Mouse (Mus musculus): ENCODE results near the gene Ahsg. TPM values are rescaled to one million over a fixed set of nuclear protein-coding genes. Genes with fewer than 3 reads are reported as not detected.

The Ahsg gene
- polyA plus RNA-seq, 1 experiment from 2014 or later, result 32.4 TPM

DNA sequence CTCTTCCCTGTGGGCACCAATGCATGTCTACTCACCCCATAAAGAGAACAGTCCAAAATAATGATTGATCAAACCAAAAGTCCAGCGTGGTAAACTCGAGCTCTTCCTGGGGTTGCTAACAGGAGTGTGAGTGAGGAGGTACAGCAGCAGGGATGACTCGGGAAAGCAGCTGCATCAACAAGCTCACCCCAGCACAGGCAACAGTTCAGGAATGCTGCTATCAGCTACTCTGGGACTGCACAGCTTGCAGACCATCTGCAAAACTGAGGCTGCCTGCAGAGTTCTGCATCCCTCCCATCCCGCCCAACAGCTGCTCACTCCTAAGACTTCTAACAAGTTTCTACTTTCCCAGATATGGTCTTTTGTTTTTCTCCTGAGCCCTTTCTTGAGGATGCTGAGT, 17.7 kb upstream of the Ahsg start:
- WGBS, result 83% methylated on average over 4 of the region's 4 CpGs
- ATAC-seq (replicated peaks; ENCODE audit: low FRiP score), result no peak
- H3K9ac ChIP-seq, result no peak overlapping the region
- H3K27ac ChIP-seq, result no peak overlapping the region
- H3K4me3 ChIP-seq (replicated peaks), result no peak overlapping the region
- H3K4me1 ChIP-seq, result no peaks in the 10 kb centered on the region
- no peaks in the 10 kb centered on the region for H3K27me3 ChIP-seq
- no peaks in the 10 kb centered on the region for H3K9me3 ChIP-seq (replicated peaks)
- no peak overlapping the region for H3K4me2 ChIP-seq
- peaks cover 56% of the 10 kb centered on the region for H3K36me3 ChIP-seq

- Histone ChIP-seq H3K27ac (no peak overlapping the region), H3K9ac (no peak overlapping the region), H3K27me3 (no peaks in the 10 kb centered on the region), H3K4me3 (replicated peaks) (no peak overlapping the region), H3K4me2 (no peak overlapping the region), H3K36me3 (peaks cover 26% of the 10 kb centered on the region), H3K9me3 (replicated peaks) (no peaks in the 10 kb centered on the region), H3K4me1 (peaks cover 8% of the 10 kb centered on the region)
- no peak for ATAC-seq (replicated peaks; ENCODE audit: low FRiP score)
- 51% methylated on average over 9 of the region's 9 CpGs for WGBS
These were observed 14.6 kb upstream of the Ahsg start for GRCm38 (mm10) chr16:22876218-22877043.

DNA sequence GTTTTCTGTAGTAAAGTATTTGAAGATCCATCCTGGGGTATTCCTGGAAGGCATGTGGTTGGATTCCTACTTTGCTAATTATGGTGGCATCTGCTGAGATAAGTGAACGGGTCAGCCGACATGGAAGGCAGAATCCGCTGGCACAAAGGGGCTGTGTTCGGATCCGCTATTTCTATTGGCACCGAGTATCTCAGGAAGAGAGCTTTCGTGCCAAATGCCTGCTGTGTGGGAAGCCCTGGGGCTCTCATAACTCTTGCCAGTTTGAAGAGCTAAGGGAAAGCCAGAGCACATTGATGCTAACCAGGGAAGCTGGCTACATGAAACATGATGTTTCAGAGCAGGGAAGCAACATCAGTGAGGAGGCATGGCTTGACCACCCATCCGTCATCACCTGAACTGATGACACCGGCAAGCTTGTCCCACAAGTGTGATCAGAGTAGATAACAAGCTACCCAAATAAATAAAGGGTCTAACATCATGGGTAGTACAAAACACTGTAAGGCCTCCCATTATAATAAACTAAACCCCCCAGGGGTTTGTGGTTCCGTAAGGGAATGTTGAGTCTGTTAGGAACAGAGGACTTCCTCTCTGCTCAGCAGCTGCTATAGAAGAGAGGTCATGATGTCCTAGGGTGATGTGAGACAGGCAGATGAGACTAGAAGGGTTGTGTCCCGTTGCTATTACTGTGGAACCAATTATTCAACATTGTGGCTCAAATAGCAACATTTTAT, 13.3 kb upstream of the Ahsg start:
- no peaks in the 10 kb centered on the region for H3K9me3 ChIP-seq (replicated peaks)
- no peaks in the 10 kb centered on the region for H3K27me3 ChIP-seq
- H3K4me3 ChIP-seq (replicated peaks), result no peak overlapping the region
- H3K4me2 ChIP-seq, result no peak overlapping the region
- ATAC-seq (replicated peaks; ENCODE audit: low FRiP score), result no peak
- H3K9ac ChIP-seq, result no peak overlapping the region
- H3K36me3 ChIP-seq, result peaks cover 12% of the 10 kb centered on the region
- H3K27ac ChIP-seq, result no peak overlapping the region
- H3K4me1 ChIP-seq, result peaks cover 9% of the 10 kb centered on the region
- WGBS, result 82% methylated on average over 11 of the region's 11 CpGs

- H3K9ac ChIP-seq, result no peak overlapping the region
- no peak overlapping the region for H3K4me2 ChIP-seq
- no peaks in the 10 kb centered on the region for H3K27me3 ChIP-seq
- H3K4me3 ChIP-seq (replicated peaks), result no peak overlapping the region
- H3K36me3 ChIP-seq, result peaks cover 3% of the 10 kb centered on the region; the same call in 1 of the 2 replicates
- H3K27ac ChIP-seq, result no peak overlapping the region
- 75% methylated on average over 7 of the region's 7 CpGs for WGBS
- ATAC-seq (replicated peaks; ENCODE audit: low FRiP score), result no peak
- no peaks in the 10 kb centered on the region for H3K9me3 ChIP-seq (replicated peaks)
- H3K4me1 ChIP-seq, result peaks cover 9% of the 10 kb centered on the region
These were observed 12.4 kb upstream of the Ahsg start for GRCm38 (mm10) chr16:22878716-22879115.

GRCm38 (mm10) chr16:22879945-22880595, 11.0 kb upstream of the Ahsg start:
- Histone ChIP-seq H3K9ac (no peak overlapping the region), H3K4me1 (peaks cover 9% of the 10 kb centered on the region), H3K9me3 (replicated peaks) (no peaks in the 10 kb centered on the region), H3K4me3 (replicated peaks) (no peak overlapping the region), H3K27me3 (no peaks in the 10 kb centered on the region), H3K4me2 (no peak overlapping the region), H3K27ac (no peak overlapping the region), H3K36me3 (no peaks in the 10 kb centered on the region)
- ATAC-seq (replicated peaks; ENCODE audit: low FRiP score), result no peak
- 59% methylated on average over 7 of the region's 7 CpGs for WGBS

- ATAC-seq (replicated peaks; ENCODE audit: low FRiP score), result 0 out of 2 replicates have a peak, but pooled peaks have one; percentile 22
- Histone ChIP-seq H3K4me3 (replicated peaks) (no peak overlapping the region), H3K4me2 (no peak overlapping the region), H3K9ac (no peak overlapping the region), H3K36me3 (no peaks in the 10 kb centered on the region), H3K27me3 (no peaks in the 10 kb centered on the region), H3K4me1 (peaks cover 16% of the 10 kb centered on the region), H3K9me3 (replicated peaks) (no peaks in the 10 kb centered on the region), H3K27ac (peak overlapping the region; percentile 19; the same call in 1 of the 2 replicates)
- 9% methylated on average over 6 of the region's 6 CpGs for WGBS
These were observed 10.2 kb upstream of the Ahsg start for GRCm38 (mm10) chr16:22880900-22881299.

DNA sequence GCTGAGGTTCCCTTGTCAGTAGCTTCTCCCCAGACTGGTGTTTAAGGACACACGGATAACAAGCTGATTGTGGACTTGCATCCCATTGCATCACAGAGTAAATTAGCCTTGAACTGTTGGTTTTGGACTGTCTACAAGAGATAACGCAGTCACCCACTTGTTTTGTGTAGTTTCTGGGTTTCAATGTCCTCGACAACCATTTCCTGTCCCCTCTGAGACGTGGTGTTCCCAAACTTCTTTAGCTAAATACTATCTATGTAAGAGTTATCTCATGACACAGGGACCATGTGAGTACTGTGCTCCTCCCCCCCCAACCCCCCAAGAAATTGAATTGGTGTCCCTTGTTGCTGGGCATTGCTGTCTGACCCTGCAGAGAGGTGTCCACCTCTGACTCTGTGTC, 9.6 kb upstream of the Ahsg start:
- no peak for ATAC-seq (replicated peaks; ENCODE audit: low FRiP score)

DNA sequence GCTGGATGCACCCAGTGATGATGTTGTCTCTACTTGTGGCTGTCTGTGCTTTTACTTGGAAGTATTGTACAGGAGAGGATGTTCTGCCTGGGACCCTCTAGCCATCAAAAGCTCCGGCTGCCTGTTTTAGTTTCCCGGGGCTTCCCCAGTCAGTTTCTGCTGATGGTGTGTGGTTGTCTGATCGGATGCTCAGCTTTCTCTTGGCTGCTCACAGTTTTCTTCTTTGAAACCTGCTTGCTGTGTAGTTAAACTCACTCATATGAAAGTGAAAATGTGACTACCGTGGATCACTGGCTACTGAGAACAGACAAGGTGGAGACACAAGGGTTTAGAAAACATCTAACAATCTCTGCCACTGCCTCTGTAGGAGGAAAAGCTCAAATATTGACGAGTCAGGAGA, 7.6 kb upstream of the Ahsg start:
- Histone ChIP-seq H3K4me3 (replicated peaks) (no peak overlapping the region), H3K27me3 (no peaks in the 10 kb centered on the region), H3K27ac (no peak overlapping the region), H3K4me1 (peaks cover 16% of the 10 kb centered on the region), H3K9ac (no peak overlapping the region), H3K4me2 (no peak overlapping the region), H3K9me3 (replicated peaks) (no peaks in the 10 kb centered on the region), H3K36me3 (no peaks in the 10 kb centered on the region)
- no peak for ATAC-seq (replicated peaks; ENCODE audit: low FRiP score)
- WGBS, result 85% methylated on average over 5 of the region's 5 CpGs

More for the DNA sequence above, 9.6 kb upstream of the Ahsg start:
- no peaks in the 10 kb centered on the region for H3K27me3 ChIP-seq
- no peaks in the 10 kb centered on the region for H3K9me3 ChIP-seq (replicated peaks)
- H3K4me1 ChIP-seq, result peaks cover 16% of the 10 kb centered on the region
- no peak overlapping the region for H3K27ac ChIP-seq
- H3K36me3 ChIP-seq, result no peaks in the 10 kb centered on the region
- no peak overlapping the region for H3K4me3 ChIP-seq (replicated peaks)
- no peak overlapping the region for H3K4me2 ChIP-seq
- no peak overlapping the region for H3K9ac ChIP-seq
- 63% methylated on average over 4 of the region's 4 CpGs for WGBS

GRCm38 (mm10) chr16:22885356-22885755, 5.7 kb upstream of the Ahsg start:
- Histone ChIP-seq H3K27ac (no peak overlapping the region), H3K27me3 (no peaks in the 10 kb centered on the region), H3K36me3 (no peaks in the 10 kb centered on the region), H3K9me3 (replicated peaks) (no peaks in the 10 kb centered on the region), H3K4me1 (peaks cover 16% of the 10 kb centered on the region), H3K4me2 (no peak overlapping the region), H3K4me3 (replicated peaks) (no peak overlapping the region), H3K9ac (no peak overlapping the region)
- WGBS, result 5% methylated on average over 4 of the region's 4 CpGs
- ATAC-seq (replicated peaks; ENCODE audit: low FRiP score), result no peak

GRCm38 (mm10) chr16:22886726-22887125, 4.4 kb upstream of the Ahsg start:
- Histone ChIP-seq H3K27ac (no peak overlapping the region), H3K9ac (no peak overlapping the region), H3K4me1 (peaks cover 7% of the 10 kb centered on the region), H3K27me3 (no peaks in the 10 kb centered on the region), H3K4me3 (replicated peaks) (no peak overlapping the region), H3K36me3 (no peaks in the 10 kb centered on the region), H3K9me3 (replicated peaks) (no peaks in the 10 kb centered on the region), H3K4me2 (no peak overlapping the region)
- ATAC-seq (replicated peaks; ENCODE audit: low FRiP score), result no peak
- 78% methylated on average over 3 of the region's 3 CpGs for WGBS

DNA sequence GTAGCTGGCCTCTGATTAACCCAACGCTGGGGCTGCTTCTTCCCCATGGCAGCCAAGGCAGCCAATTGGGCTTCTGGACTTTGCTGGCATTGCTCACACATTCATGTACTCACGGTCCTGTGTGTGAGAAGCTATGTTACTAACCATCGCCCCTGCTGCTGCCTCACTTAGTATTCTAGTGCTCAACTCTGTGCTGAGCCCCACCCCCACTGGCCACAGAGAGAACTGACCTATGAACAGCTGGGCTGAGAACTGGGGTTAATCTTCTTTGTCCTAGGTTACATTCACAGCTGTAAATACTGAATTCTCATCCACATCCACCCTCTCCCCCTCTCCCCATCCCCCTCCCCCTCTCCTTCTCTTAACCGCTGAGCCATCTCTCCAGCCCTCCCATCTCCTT, 2.2 kb upstream of the Ahsg start:
- Histone ChIP-seq H3K9ac (no peak overlapping the region), H3K9me3 (replicated peaks) (no peaks in the 10 kb centered on the region), H3K27ac (no peak overlapping the region), H3K36me3 (no peaks in the 10 kb centered on the region), H3K4me2 (no peak overlapping the region), H3K4me3 (replicated peaks) (no peak overlapping the region), H3K4me1 (peaks cover 7% of the 10 kb centered on the region), H3K27me3 (no peaks in the 10 kb centered on the region)
- no peak for ATAC-seq (replicated peaks; ENCODE audit: low FRiP score)
- WGBS, result 80% methylated on average over 4 of the region's 4 CpGs

- H3K36me3 ChIP-seq, result no peaks in the 10 kb centered on the region
- peaks cover 7% of the 10 kb centered on the region for H3K4me1 ChIP-seq
- no peaks in the 10 kb centered on the region for H3K27me3 ChIP-seq
- ATAC-seq (replicated peaks; ENCODE audit: low FRiP score), result no peak
- H3K4me2 ChIP-seq, result no peak overlapping the region
- no peaks in the 10 kb centered on the region for H3K9me3 ChIP-seq (replicated peaks)
- H3K4me3 ChIP-seq (replicated peaks), result no peak overlapping the region
- H3K9ac ChIP-seq, result no peak overlapping the region
- no peak overlapping the region for H3K27ac ChIP-seq
- 91% methylated on average over 8 of the region's 8 CpGs for WGBS
These were observed 1.4 kb upstream of the Ahsg start for GRCm38 (mm10) chr16:22889716-22890115.
